ENCODE assay signal across 8 mouse cellular contexts in the genomic region with DNA sequence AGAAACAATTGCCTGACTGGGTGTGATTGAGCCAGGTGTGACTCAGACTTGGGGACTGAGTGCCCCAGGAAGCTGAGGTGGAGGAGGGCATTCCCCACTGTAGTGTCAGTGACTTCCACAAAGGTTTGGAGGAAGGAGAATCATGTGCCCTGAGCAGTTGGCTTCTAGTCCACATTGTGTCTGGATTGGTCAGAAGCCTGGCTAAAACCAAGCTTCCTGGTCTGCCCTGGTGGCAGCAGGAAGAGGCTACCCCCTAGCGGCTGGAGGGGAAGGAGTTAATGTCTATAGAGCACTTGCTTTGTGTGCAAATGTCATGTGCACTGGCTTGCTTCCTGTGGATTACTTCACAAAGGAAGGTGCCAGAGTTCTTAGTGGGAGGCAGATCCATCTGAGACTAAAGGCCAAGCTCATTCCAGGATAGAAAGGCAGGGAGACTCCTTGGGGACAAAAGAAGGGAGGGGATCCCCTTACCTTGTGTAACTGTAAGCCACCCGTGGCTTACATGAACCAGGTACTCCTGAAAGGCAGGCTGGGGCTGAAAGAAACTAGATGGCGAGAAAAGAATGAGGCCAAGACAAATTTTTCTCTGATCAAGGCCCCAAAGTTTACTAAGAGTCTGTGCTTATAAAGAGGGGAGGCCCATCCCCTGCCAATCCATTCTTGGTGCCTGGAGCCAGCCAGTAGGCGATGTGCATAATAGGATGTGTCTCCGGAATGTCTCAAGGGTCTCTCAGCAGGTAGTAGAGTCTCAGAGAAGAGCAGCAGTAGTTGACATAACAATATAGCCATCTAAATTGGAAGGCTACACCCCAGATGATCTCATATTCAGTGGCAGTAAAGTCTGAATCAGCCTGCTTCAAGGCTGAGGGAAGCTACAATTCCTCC. TPM values are rescaled to one million over a fixed set of nuclear protein-coding genes. Genes with fewer than 3 reads are reported as not detected.
DNase-seq lines count a peak whose midpoint lies in the region; ATAC-seq and TF ChIP-seq lines count a peak whose summit lies in the region.
"Not testable (repeated sequence)": the region's sequence is repeated elsewhere in the genome, so short reads cannot be mapped to it uniquely, and the experiment has no call there.

No protein-coding gene starts in this region.

- H3K4me2 ChIP-seq in embryonic facial prominence, embryonic 14.5 days (ENCODE audit: low read depth, low read length) = not testable (repeated sequence)

- TF ChIP-seq CTCF in lung, adult 2 months (IDR thresholded peaks at IDR 0.05; ENCODE audit: insufficient read depth, low read length) = peak; percentile 33; the same call in 1 of the 2 replicates

- H3K36me3 ChIP-seq in embryonic facial prominence, embryonic 14.5 days (ENCODE audit: control insufficient read depth, insufficient read depth, low read length) = peaks cover 16% of the 10 kb centered on the region

- not testable (repeated sequence) for TF ChIP-seq POLR2A in lung, adult 2 months (IDR thresholded peaks at IDR 0.05; ENCODE audit: borderline replicate concordance, extremely low read depth, low read depth, low read length)

- H3K27me3 ChIP-seq in embryonic facial prominence, embryonic 14.5 days (replicated peaks; ENCODE audit: control insufficient read depth, insufficient read depth, low read length) = not testable (repeated sequence)

- not testable (repeated sequence) for H3K4me1 ChIP-seq in embryonic facial prominence, embryonic 14.5 days (ENCODE audit: control insufficient read depth, insufficient read depth, low read length); lung, adult 2 months (ENCODE audit: control insufficient read depth, insufficient read depth, low read length)

- ATAC-seq in embryonic facial prominence, embryonic 14.5 days (ENCODE audit: low read depth) = peak; percentile 79; the same call in 1 of the 2 replicates

- H3K4me3 ChIP-seq in embryonic facial prominence, embryonic 14.5 days (ENCODE audit: low read depth, low read length); lung, adult 2 months (replicated peaks; ENCODE audit: extremely low read depth, low read depth, low read length): not testable (repeated sequence)

- peak; percentile 64 for DNase-seq in CD4-positive, CD25-positive, alpha-beta regulatory T cell, adult 2 months (ENCODE audit: low read depth, low spot score)
- peak; percentile 92 for DNase-seq in adipocyte (ENCODE audit: low spot score)
- peak; percentile 50 for DNase-seq in embryonic facial prominence, embryonic 14.5 days (ENCODE audit: low spot score)
- DNase-seq in heart, postnatal 4 days = peak; percentile 32
- DNase-seq in kidney, postnatal 10 days = peak; percentile 45
- DNase-seq in lung, adult 2 months = peak; percentile 30
- DNase-seq in naive thymus-derived CD4-positive, alpha-beta T cell, adult 2 months (ENCODE audit: low read depth) = peak; percentile 55
- DNase-seq in urinary bladder, postnatal 25 days (ENCODE audit: low spot score) = peak; percentile 18

- not testable (repeated sequence) for H3K9ac ChIP-seq in embryonic facial prominence, embryonic 14.5 days (ENCODE audit: low read depth, low read length)

- H3K9me3 ChIP-seq in embryonic facial prominence, embryonic 14.5 days (ENCODE audit: control insufficient read depth, low read length) = not testable (repeated sequence)

- H3K27ac ChIP-seq in embryonic facial prominence, embryonic 14.5 days (replicated peaks; ENCODE audit: low read depth, low read length) = not testable (repeated sequence)

- WGBS in embryonic facial prominence, embryonic 14.5 days = 63% methylated on average over 5 of the region's 5 CpGs
- 61% methylated on average over 5 of the region's 5 CpGs for WGBS in lung, adult 2 months

RNA-seq across cellular contexts. Expression of gene Casp8, which starts 33.5 kb away (rescaled TPM):
- polyA plus RNA-seq in embryonic facial prominence, embryonic 14.5 days (2014; fragmentation: Nextera tagmentation; extraction: Ambion mirVana) = 23.3 and 24.2 TPM in 2 replicates
- total RNA-seq in heart, postnatal 4 days (2021) = 10 to 100 TPM; 15.7 to 16.5 TPM
- polyA plus RNA-seq in lung, adult 2 months (2012; rRNA removed) = 5.1 and 8.9 TPM in 2 replicates

RNA-seq across cellular contexts. Expression of gene Cflar, which starts 50.3 kb away (rescaled TPM):
- 32.4 and 33.9 TPM in 2 replicates for polyA plus RNA-seq in embryonic facial prominence, embryonic 14.5 days (2014; fragmentation: Nextera tagmentation; extraction: Ambion mirVana)
- 10 to 100 TPM; 52.1 to 63.0 TPM for total RNA-seq in heart, postnatal 4 days (2021)
- polyA plus RNA-seq in lung, adult 2 months (2012; rRNA removed) = 49.3 and 63.2 TPM in 2 replicates

Comparison
In these comparisons a context has a peak if more than half of its experiments do, and no peak if none do; other contexts are left out.
1. DNase-seq: peak in every context shown above with its lines; median percentile 92 in adipocyte; 64 in CD4-positive, CD25-positive, alpha-beta regulatory T cell, adult 2 months; 55 in naive thymus-derived CD4-positive, alpha-beta T cell, adult 2 months; 50 in embryonic facial prominence, embryonic 14.5 days; 45 in kidney, postnatal 10 days; 32 in heart, postnatal 4 days; 30 in lung, adult 2 months; 18 in urinary bladder, postnatal 25 days.